Mouse (Mus musculus) limb, embryonic 12.5 days (tissue): ENCODE measurements around the gene Uap1. TPM values are rescaled to one million over a fixed set of nuclear protein-coding genes. Genes with fewer than 3 reads are reported as not detected.
A peak's percentile ranks its signal among the peaks of the same experiment; 100 is the strongest.

Source experiments
- ATAC-seq: fragments of 200-750 bp; cut with Nextera tagmentation; 2 replicates; pipeline ENCODE4 v1.8.0; 2017; ENCODE audit warnings: low read depth, moderate TSS enrichment; ENCODE audit not compliant: insufficient number of reproducible peaks, insufficient read depth, low FRiP score, low TSS enrichment
- H3K27ac ChIP-seq: fragments of 300-500 bp; sonication (generic); 2 replicates; pipeline ENCODE4 v1.5.1; 2016; ENCODE audit warnings: mild to moderate bottlenecking, moderate library complexity
- H3K27me3 ChIP-seq: fragments of 300-500 bp; sonication (generic); 2 replicates; pipeline ENCODE4 v1.6.1; 2016; ENCODE audit warnings: mild to moderate bottlenecking, moderate library complexity
- H3K36me3 ChIP-seq: fragments of 300-500 bp; sonication (generic); 2 replicates; pipeline ENCODE4 v1.6.1; 2016; ENCODE audit warnings: mild to moderate bottlenecking, moderate library complexity
- H3K4me1 ChIP-seq: fragments of 300-500 bp; sonication (generic); replicated peaks from 2 replicates; pipeline ENCODE4 v1.6.1; 2016
- H3K4me2 ChIP-seq: fragments of 300-500 bp; sonication (generic); 2 replicates; pipeline ENCODE4 v1.6.1; 2016; ENCODE audit warnings: mild to moderate bottlenecking, moderate library complexity
- H3K4me3 ChIP-seq: fragments of 300-500 bp; sonication (generic); replicated peaks from 2 replicates; pipeline ENCODE4 v1.5.1; 2016; ENCODE audit warnings: mild to moderate bottlenecking
- H3K9ac ChIP-seq: fragments of 300-500 bp; sonication (generic); replicated peaks from 2 replicates; pipeline ENCODE4 v1.6.1; 2016; ENCODE audit warnings: mild to moderate bottlenecking, moderate library complexity
- H3K9me3 ChIP-seq: fragments of 300-500 bp; sonication (generic); 2 replicates; pipeline ENCODE4 v1.6.1; 2016; ENCODE audit warnings: mild to moderate bottlenecking, moderate library complexity
- WGBS: fragments of 180-500 bp; shearing (Covaris S2); methylation state at CpG from one replicate; pipeline ENCODE4 v1.1.7; 2016; 5-methylcytosine and 5-hydroxymethylcytosine counted together
- polyA plus RNA-seq: library from polyadenylated mRNA; unstranded; fragments of >200 nt; fragmentation: Nextera tagmentation; extraction: Ambion mirVana; gene quantifications from 2 replicates; pipeline ENCODE4 v1.2.1, GENCODE M21; 2016

Uap1 gene
- polyA plus RNA-seq, 1 experiment from 2014 or later = 69.0 TPM

GRCm38 (mm10) chr1:170191925-170192324 lies 17.2 kb upstream of the Uap1 start:
- no peaks in the 10 kb centered on the region for H3K9me3 ChIP-seq
- H3K36me3 ChIP-seq = peaks cover 49% of the 10 kb centered on the region
- H3K4me3 ChIP-seq = no peak overlapping the region
- no peaks in the 10 kb centered on the region for H3K27me3 ChIP-seq
- H3K4me1 ChIP-seq = no peaks in the 10 kb centered on the region
- H3K27ac ChIP-seq = no peak overlapping the region
- H3K4me2 ChIP-seq = no peak overlapping the region
- ATAC-seq = no peak
- H3K9ac ChIP-seq = no peak overlapping the region
- 89% methylated on average over 1 of the region's 1 CpGs for WGBS

DNA sequence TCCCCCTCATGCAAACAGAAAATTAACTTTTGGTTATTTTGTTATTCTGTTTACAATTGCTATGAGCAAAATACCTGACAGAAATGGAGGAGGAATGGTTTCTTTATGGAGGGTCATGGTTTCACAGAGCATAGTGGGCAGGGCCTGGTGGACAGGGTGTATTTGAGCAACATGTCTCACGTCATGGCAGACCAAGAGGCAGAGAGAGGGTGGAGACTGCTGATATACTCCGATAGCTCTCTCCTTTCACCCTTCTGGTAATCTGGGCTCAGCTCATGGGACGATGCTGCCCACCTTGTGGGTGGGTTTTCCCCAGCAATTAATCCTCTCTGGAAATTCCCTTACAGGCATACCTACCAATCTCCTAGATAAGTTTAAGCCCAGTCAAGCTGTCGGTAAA lies 15.5 kb upstream of the Uap1 start:
- Histone ChIP-seq H3K27me3 (no peaks in the 10 kb centered on the region), H3K27ac (no peak overlapping the region), H3K4me3 (no peak overlapping the region), H3K9me3 (no peaks in the 10 kb centered on the region), H3K4me2 (no peak overlapping the region), H3K9ac (no peak overlapping the region), H3K4me1 (no peaks in the 10 kb centered on the region), H3K36me3 (peaks cover 33% of the 10 kb centered on the region)
- WGBS = 78% methylated on average over 4 of the region's 4 CpGs
- ATAC-seq = no peak

GRCm38 (mm10) chr1:170188601-170189000 lies 13.8 kb upstream of the Uap1 start:
- no peak overlapping the region for H3K4me3 ChIP-seq
- H3K4me1 ChIP-seq = no peaks in the 10 kb centered on the region
- no peak overlapping the region for H3K27ac ChIP-seq
- H3K9ac ChIP-seq = no peak overlapping the region
- H3K36me3 ChIP-seq = peaks cover 17% of the 10 kb centered on the region
- no peaks in the 10 kb centered on the region for H3K27me3 ChIP-seq
- no peak for ATAC-seq
- no peaks in the 10 kb centered on the region for H3K9me3 ChIP-seq
- H3K4me2 ChIP-seq = no peak overlapping the region
- 72% methylated on average over 11 of the region's 11 CpGs for WGBS

DNA sequence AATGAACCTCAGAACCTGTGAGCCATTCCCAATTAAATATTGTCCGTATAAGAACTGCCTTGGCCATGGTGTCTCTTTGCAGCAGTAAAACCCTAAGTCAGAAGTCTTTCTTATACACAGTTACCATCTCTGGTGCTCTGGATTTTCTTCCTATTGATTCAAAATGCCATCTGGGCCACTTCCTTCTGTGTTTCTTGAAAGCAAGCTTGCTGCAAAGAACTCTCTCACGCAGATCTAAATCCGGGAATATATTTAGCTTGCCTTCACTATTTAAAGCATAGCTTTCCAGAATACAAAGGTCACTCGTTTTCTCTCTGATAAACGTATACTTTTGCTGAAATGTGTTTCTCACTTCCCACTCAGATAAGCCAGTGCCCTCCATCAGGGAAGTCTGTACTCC lies 11.8 kb upstream of the Uap1 start:
- H3K4me2 ChIP-seq = no peak overlapping the region
- no peak overlapping the region for H3K27ac ChIP-seq
- WGBS = 87% methylated on average over 5 of the region's 5 CpGs
- no peak overlapping the region for H3K9ac ChIP-seq
- H3K9me3 ChIP-seq = no peaks in the 10 kb centered on the region
- no peak overlapping the region for H3K4me3 ChIP-seq
- no peak for ATAC-seq
- 0 out of 2 replicates have a peak, but pooled peaks cover 5% of the 10 kb centered on the region for H3K36me3 ChIP-seq
- no peaks in the 10 kb centered on the region for H3K27me3 ChIP-seq
- H3K4me1 ChIP-seq = no peaks in the 10 kb centered on the region

GRCm38 (mm10) chr1:170185137-170185536 lies 10.4 kb upstream of the Uap1 start:
- no peaks in the 10 kb centered on the region for H3K27me3 ChIP-seq
- ATAC-seq = no peak
- no peak overlapping the region for H3K4me2 ChIP-seq
- no peak overlapping the region for H3K9ac ChIP-seq
- WGBS = 90% methylated on average over 3 of the region's 3 CpGs
- H3K36me3 ChIP-seq = no peaks in the 10 kb centered on the region
- no peak overlapping the region for H3K4me3 ChIP-seq
- no peaks in the 10 kb centered on the region for H3K4me1 ChIP-seq
- no peak overlapping the region for H3K27ac ChIP-seq
- H3K9me3 ChIP-seq = no peaks in the 10 kb centered on the region

DNA sequence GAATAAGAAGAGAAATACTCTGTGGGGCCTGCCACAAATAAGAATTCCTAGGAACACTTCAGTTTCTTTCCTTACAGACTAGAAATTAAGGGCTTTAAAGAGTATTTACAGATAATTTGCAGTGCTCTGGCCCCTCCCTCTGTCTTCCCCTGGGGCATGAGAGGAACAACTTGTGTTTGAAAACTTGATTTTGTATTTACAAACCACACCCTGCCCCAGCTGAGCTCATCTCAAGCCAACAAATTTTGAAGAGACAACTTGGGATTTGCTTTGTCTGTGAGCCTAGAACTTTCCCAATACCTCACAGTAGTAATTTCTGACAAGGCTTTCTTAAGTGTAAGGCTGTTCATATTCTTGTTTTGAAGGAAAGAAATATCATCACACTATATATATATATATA lies 7.9 kb upstream of the Uap1 start:
- ATAC-seq = no peak
- Histone ChIP-seq H3K9me3 (no peaks in the 10 kb centered on the region), H3K27me3 (no peaks in the 10 kb centered on the region), H3K4me3 (no peak overlapping the region), H3K27ac (no peak overlapping the region), H3K9ac (no peak overlapping the region), H3K36me3 (no peaks in the 10 kb centered on the region), H3K4me1 (no peaks in the 10 kb centered on the region), H3K4me2 (no peak overlapping the region)

DNA sequence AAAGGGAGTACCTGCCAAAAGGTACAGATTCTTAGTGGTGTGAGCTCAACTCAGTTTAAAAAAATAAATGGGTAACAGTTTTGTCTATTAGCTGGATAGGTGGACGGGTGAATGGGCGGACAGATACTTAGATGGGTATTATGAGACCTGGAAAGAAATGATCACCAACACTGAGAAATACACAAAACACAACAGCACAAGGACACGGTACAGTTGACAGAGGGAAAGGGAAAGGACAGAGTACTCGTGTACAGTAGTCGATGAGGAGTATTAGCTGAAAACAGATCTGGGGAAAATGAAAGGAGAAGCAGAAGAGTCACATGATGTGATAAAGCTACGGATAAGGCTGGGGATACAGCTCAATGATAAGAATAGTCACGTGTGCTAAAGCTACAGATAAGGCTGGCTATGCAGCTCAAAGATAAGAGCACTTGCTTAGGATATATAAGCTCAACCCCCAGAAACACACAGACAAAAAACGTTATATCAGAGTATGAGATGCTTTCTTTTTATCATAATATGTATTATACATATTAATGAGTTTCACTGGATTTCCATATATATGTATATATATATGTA lies 2.0 kb upstream of the Uap1 start:
- H3K36me3 ChIP-seq = no peaks in the 10 kb centered on the region
- peaks cover 12% of the 10 kb centered on the region for H3K4me1 ChIP-seq
- H3K4me3 ChIP-seq = no peak overlapping the region
- H3K27ac ChIP-seq = no peak overlapping the region
- no peaks in the 10 kb centered on the region for H3K27me3 ChIP-seq
- no peak for ATAC-seq
- 86% methylated on average over 8 of the region's 8 CpGs for WGBS
- H3K9ac ChIP-seq = no peak overlapping the region
- H3K4me2 ChIP-seq = no peak overlapping the region
- no peaks in the 10 kb centered on the region for H3K9me3 ChIP-seq

GRCm38 (mm10) chr1:170175848-170176247 lies 1.1 kb upstream of the Uap1 start:
- WGBS = 47% methylated on average over 6 of the region's 6 CpGs
- H3K9me3 ChIP-seq = no peaks in the 10 kb centered on the region

GRCm38 (mm10) chr1:170173991-170174813 lies 555 bp downstream of the Uap1 start:
- Histone ChIP-seq H3K4me2 (peak overlapping the region; percentile 73), H3K9ac (peak overlapping the region; percentile 86), H3K27me3 (no peaks in the 10 kb centered on the region), H3K36me3 (no peaks in the 10 kb centered on the region), H3K4me3 (peak overlapping the region; percentile 74), H3K27ac (peak overlapping the region; percentile 86), H3K9me3 (no peaks in the 10 kb centered on the region), H3K4me1 (peaks cover 12% of the 10 kb centered on the region)
- no peak; the same call in none of the 2 replicates for ATAC-seq
- WGBS = 1% methylated on average over 50 of the region's 50 CpGs

More at GRCm38 (mm10) chr1:170175848-170176247, 1.1 kb upstream of the Uap1 start:
- Histone ChIP-seq H3K27ac (no peak overlapping the region), H3K9ac (no peak overlapping the region), H3K36me3 (no peaks in the 10 kb centered on the region), H3K4me1 (peaks cover 12% of the 10 kb centered on the region), H3K27me3 (no peaks in the 10 kb centered on the region), H3K4me2 (peak overlapping the region; percentile 73), H3K4me3 (no peak overlapping the region)
- ATAC-seq = no peak

DNA sequence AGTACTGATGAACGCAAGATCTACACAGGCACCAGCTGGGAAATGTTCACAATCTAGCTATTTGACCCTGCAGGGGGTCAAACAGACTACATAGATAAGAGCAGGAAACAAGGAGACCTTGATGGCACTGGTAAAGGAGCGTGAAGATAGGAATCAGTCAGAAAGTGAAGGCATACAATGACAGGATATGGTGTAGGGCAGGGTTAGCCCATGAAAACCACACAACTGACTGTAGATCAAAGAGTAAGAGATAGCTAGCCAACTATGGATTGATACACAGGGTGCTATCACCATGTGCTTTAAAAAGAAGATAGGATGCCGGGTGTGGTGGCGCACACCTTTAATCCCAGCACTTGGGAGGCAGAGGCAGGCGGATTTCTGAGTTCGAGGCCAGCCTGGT lies 7.0 kb downstream of the Uap1 start:
- peaks cover under 1% of the 10 kb centered on the region; the same call in 1 of the 2 replicates for H3K4me1 ChIP-seq
- H3K27me3 ChIP-seq = no peaks in the 10 kb centered on the region
- WGBS = 93% methylated on average over 6 of the region's 6 CpGs
- no peak for ATAC-seq
- no peak overlapping the region for H3K4me3 ChIP-seq
- no peaks in the 10 kb centered on the region for H3K9me3 ChIP-seq
- H3K36me3 ChIP-seq = peaks cover 26% of the 10 kb centered on the region
- no peak overlapping the region for H3K9ac ChIP-seq
- H3K27ac ChIP-seq = no peak overlapping the region
- H3K4me2 ChIP-seq = no peak overlapping the region

- 91% methylated on average over 3 of the region's 3 CpGs for WGBS
- no peaks in the 10 kb centered on the region for H3K4me1 ChIP-seq
- H3K27ac ChIP-seq = no peak overlapping the region
- H3K9me3 ChIP-seq = no peaks in the 10 kb centered on the region
- H3K4me2 ChIP-seq = no peak overlapping the region
- peaks cover 47% of the 10 kb centered on the region for H3K36me3 ChIP-seq
- no peak overlapping the region for H3K9ac ChIP-seq
- ATAC-seq = no peak
- H3K4me3 ChIP-seq = no peak overlapping the region
- no peaks in the 10 kb centered on the region for H3K27me3 ChIP-seq
These were observed 9.8 kb downstream of the Uap1 start for GRCm38 (mm10) chr1:170164913-170165312.
